Mouse (Mus musculus): ENCODE results near the gene G6pc3. TPM values are rescaled to one million over a fixed set of nuclear protein-coding genes. Genes with fewer than 3 reads are reported as not detected.

G6pc3 gene
- polyA plus RNA-seq, 1 experiment from 2014 or later: 26.6 TPM

DNA sequence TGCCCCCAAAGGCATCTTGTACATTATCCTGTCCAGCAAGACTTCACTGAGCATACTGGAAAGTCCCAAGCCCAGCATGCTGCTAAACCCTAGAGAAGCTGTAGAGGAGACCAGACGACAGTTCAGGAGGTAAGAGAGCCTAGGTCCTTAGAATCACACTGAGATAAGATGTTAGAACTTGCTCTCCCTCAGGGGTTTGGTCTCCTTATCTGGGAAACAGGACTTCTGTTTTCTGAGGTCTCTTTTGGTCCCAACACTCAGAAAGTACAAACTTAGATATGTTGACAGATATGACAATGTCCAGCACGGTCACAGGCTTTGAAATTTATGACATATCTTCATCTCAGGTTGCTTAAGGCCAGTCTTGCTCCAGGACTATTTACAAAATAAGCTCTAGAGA is 46.6 kb downstream of the G6pc3 start:
- ATAC-seq (ENCODE audit: low FRiP score): no peak
- WGBS: 82% methylated on average over 2 of the region's 2 CpGs

DNA sequence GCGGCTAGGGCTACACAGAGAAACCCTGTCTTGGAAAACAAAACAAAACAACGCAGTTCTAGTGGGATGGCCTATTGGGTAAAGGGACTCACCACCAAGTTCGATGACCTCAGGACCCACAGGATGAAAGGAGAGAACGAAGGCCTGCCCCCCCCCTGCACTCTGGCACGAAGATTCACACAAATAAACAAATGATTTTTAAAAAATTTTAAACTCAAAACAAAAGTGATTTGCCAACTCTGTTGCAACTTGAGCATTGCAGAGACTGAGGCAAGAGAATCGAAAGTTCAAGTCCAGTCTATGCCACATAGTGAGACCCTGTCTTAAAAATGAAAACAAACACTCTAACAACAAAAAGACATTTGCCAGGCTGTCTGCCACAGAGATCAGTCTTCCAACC is 51.2 kb downstream of the G6pc3 start:
- Histone ChIP-seq H3K9ac (no peak overlapping the region), H3K27ac (no peak overlapping the region), H3K36me3 (replicated peaks) (no peaks in the 10 kb centered on the region), H3K4me1 (peaks cover 19% of the 10 kb centered on the region), H3K4me3 (replicated peaks) (no peak overlapping the region), H3K27me3 (0 out of 2 replicates have a peak, but pooled peaks cover 3% of the 10 kb centered on the region), H3K4me2 (no peak overlapping the region), H3K9me3 (no peaks in the 10 kb centered on the region)
- WGBS: 86% methylated on average over 6 of the region's 6 CpGs
- no peak for ATAC-seq (ENCODE audit: low FRiP score)

More for the DNA sequence above, 46.6 kb downstream of the G6pc3 start:
- Histone ChIP-seq H3K4me3 (replicated peaks) (no peak overlapping the region), H3K27ac (no peak overlapping the region), H3K9ac (no peak overlapping the region), H3K4me2 (no peak overlapping the region), H3K9me3 (no peaks in the 10 kb centered on the region), H3K27me3 (0 out of 2 replicates have a peak, but pooled peaks cover 3% of the 10 kb centered on the region), H3K4me1 (peaks cover 6% of the 10 kb centered on the region), H3K36me3 (replicated peaks) (no peaks in the 10 kb centered on the region)

DNA sequence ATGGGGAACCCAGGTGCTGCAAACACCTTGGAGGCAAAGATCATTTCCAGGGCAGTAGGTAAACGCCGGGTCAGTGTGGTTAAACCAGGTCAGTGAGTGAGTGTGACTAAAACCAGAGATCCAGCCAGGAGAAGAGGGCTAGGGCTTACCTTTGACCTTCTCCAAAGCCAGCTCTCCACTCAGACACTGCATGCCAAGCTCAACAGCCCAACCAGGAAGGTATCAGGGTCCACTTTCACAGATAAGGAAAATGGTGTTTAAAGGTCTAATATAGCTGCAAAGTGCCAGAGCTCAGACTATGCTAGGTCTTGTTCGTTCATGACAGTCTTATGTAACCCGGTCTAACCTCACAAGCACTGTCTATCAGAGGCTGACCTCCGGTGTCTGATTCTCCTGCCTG is 51.8 kb downstream of the G6pc3 start:
- H3K36me3 ChIP-seq (replicated peaks): no peaks in the 10 kb centered on the region
- no peak for ATAC-seq (ENCODE audit: low FRiP score)
- no peak overlapping the region for H3K4me2 ChIP-seq
- no peaks in the 10 kb centered on the region for H3K9me3 ChIP-seq
- peaks cover 22% of the 10 kb centered on the region for H3K4me1 ChIP-seq
- no peaks in the 10 kb centered on the region for H3K27me3 ChIP-seq
- 87% methylated on average over 5 of the region's 5 CpGs for WGBS
- no peak overlapping the region for H3K27ac ChIP-seq
- no peak overlapping the region for H3K9ac ChIP-seq
- H3K4me3 ChIP-seq (replicated peaks): no peak overlapping the region

DNA sequence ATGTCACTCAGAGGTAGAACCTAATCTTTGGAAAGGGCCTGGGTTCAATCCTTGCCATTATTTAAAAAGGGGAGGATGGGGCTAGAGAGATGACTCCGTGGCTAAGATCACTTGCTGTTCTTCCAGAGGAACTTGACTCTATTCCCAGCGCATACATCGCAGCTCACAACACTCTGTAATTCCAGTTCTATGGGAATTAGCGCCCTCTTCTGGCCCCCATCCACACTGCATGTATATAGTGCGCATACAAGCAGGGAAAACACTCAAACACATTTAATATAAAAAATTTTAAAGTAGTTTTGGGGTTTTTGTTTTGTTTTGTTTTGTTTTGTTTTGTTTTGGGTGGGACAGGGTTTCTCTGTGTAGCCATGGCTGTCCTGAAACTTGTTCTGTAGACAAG is 52.5 kb downstream of the G6pc3 start:
- 51% methylated on average over 5 of the region's 5 CpGs for WGBS
- H3K9me3 ChIP-seq: no peaks in the 10 kb centered on the region

More for the DNA sequence above, 52.5 kb downstream of the G6pc3 start:
- no peak overlapping the region for H3K4me3 ChIP-seq (replicated peaks)
- H3K27me3 ChIP-seq: no peaks in the 10 kb centered on the region
- no peak for ATAC-seq (ENCODE audit: low FRiP score)
- no peak overlapping the region for H3K4me2 ChIP-seq
- peaks cover 19% of the 10 kb centered on the region for H3K4me1 ChIP-seq
- H3K9ac ChIP-seq: no peak overlapping the region
- H3K27ac ChIP-seq: no peak overlapping the region
- H3K36me3 ChIP-seq (replicated peaks): no peaks in the 10 kb centered on the region

Small RNA genes lying within 50 kb of the gene (microRNA-seq; reads per million reads assigned to microRNA genes)
- 3.6 reads per million, percentile 11 among the genes with 10 or more reads in this experiment for gene Mir8101

Other genes starting within 250 kb of the G6pc3 start
- gene Sost, start 222.6 kb upstream of the G6pc3 start, polyA plus RNA-seq (2016; fragmentation: Nextera tagmentation; extraction: Ambion mirVana): 0.09 and 0.15 TPM in 2 replicates
- not detected in 2 replicates for gene Cfap97d1, start 205.3 kb upstream of the G6pc3 start, polyA plus RNA-seq (2016; fragmentation: Nextera tagmentation; extraction: Ambion mirVana)
- gene Dusp3, start 202.6 kb upstream of the G6pc3 start, polyA plus RNA-seq (2016; fragmentation: Nextera tagmentation; extraction: Ambion mirVana): 9.0 and 9.8 TPM in 2 replicates
- 35.7 and 37.6 TPM in 2 replicates for gene Mpp3, start 161.2 kb upstream of the G6pc3 start, polyA plus RNA-seq (2016; fragmentation: Nextera tagmentation; extraction: Ambion mirVana)
- 0.17 and 0.23 TPM in 2 replicates for gene Cd300lg, start 148.1 kb upstream of the G6pc3 start, polyA plus RNA-seq (2016; fragmentation: Nextera tagmentation; extraction: Ambion mirVana)
- 24.9 and 27.9 TPM in 2 replicates for gene Mpp2, start 101.1 kb upstream of the G6pc3 start, polyA plus RNA-seq (2016; fragmentation: Nextera tagmentation; extraction: Ambion mirVana)
- gene Ppy, start 88.3 kb upstream of the G6pc3 start, polyA plus RNA-seq (2016; fragmentation: Nextera tagmentation; extraction: Ambion mirVana): not detected in 2 replicates
- gene Pyy, start 81.8 kb upstream of the G6pc3 start, polyA plus RNA-seq (2016; fragmentation: Nextera tagmentation; extraction: Ambion mirVana): not detected in 2 replicates
- gene Nags, start 44.1 kb upstream of the G6pc3 start, polyA plus RNA-seq (2016; fragmentation: Nextera tagmentation; extraction: Ambion mirVana): not detected in 2 replicates
- gene Tmem101, start 33.2 kb upstream of the G6pc3 start, polyA plus RNA-seq (2016; fragmentation: Nextera tagmentation; extraction: Ambion mirVana): 35.7 and 36.3 TPM in 2 replicates
- gene Lsm12, start 4.3 kb upstream of the G6pc3 start, polyA plus RNA-seq (2016; fragmentation: Nextera tagmentation; extraction: Ambion mirVana): 136 and 139 TPM in 2 replicates
- 68.8 and 70.6 TPM in 2 replicates for gene Hdac5, start 40.5 kb downstream of the G6pc3 start, polyA plus RNA-seq (2016; fragmentation: Nextera tagmentation; extraction: Ambion mirVana)
- gene BC030867, start 59.3 kb downstream of the G6pc3 start, polyA plus RNA-seq (2016; fragmentation: Nextera tagmentation; extraction: Ambion mirVana): 18.5 and 19.4 TPM in 2 replicates
- not detected in 2 replicates for gene Asb16, start 79.1 kb downstream of the G6pc3 start, polyA plus RNA-seq (2016; fragmentation: Nextera tagmentation; extraction: Ambion mirVana)
- 53.9 and 55.9 TPM in 2 replicates for gene Tmub2, start 95.3 kb downstream of the G6pc3 start, polyA plus RNA-seq (2016; fragmentation: Nextera tagmentation; extraction: Ambion mirVana)
- gene Atxn7l3, start 107.0 kb downstream of the G6pc3 start, polyA plus RNA-seq (2016; fragmentation: Nextera tagmentation; extraction: Ambion mirVana): 22.4 and 22.6 TPM in 2 replicates
- 111 and 121 TPM in 2 replicates for gene Ubtf, start 130.1 kb downstream of the G6pc3 start, polyA plus RNA-seq (2016; fragmentation: Nextera tagmentation; extraction: Ambion mirVana)
- 21.2 and 25.7 TPM in 2 replicates for gene Slc4a1, start 176.6 kb downstream of the G6pc3 start, polyA plus RNA-seq (2016; fragmentation: Nextera tagmentation; extraction: Ambion mirVana)
- 103 and 113 TPM in 2 replicates for gene Rundc3a, start 203.8 kb downstream of the G6pc3 start, polyA plus RNA-seq (2016; fragmentation: Nextera tagmentation; extraction: Ambion mirVana)
- gene Slc25a39, start 218.3 kb downstream of the G6pc3 start, polyA plus RNA-seq (2016; fragmentation: Nextera tagmentation; extraction: Ambion mirVana): 173 TPM in 2 replicates
- gene Grn, start 240.7 kb downstream of the G6pc3 start, polyA plus RNA-seq (2016; fragmentation: Nextera tagmentation; extraction: Ambion mirVana): 55.5 and 57.6 TPM in 2 replicates

Measured in forebrain, embryonic 12.5 days (tissue).